10 mouse cellular contexts compared by ENCODE assay signal in genomic region chr12:109412675-109413074, GRCm38 (mm10). TPM values are rescaled to one million over a fixed set of nuclear protein-coding genes. Genes with fewer than 3 reads are reported as not detected.
A peak's percentile ranks its signal among the peaks of the same experiment; 100 is the strongest.
DNase-seq lines count a peak whose midpoint lies in the region; ATAC-seq lines count a peak whose summit lies in the region.
"Had no signal": no experiment of that assay in that cellular context is flagged by ENCODE, and none has a peak within 500 bp of the region (broad histone marks: within the 10 kb centered on the region; RNA-seq: fewer than 3 reads in every experiment).

No protein-coding gene starts in this region.

- H3K4me3 ChIP-seq in kidney, embryonic 16.5 days (ENCODE audit: low read length): no peak overlapping the region
- H3K4me3 ChIP-seq in embryonic facial prominence, embryonic 10.5 days: 0 out of 2 replicates have a peak overlapping the region, but pooled peaks have one; percentile 8
- H3K4me3 ChIP-seq in neural tube, embryonic 12.5 days: no peak overlapping the region
- H3K4me3 ChIP-seq in hindbrain, embryonic 16.5 days (ENCODE audit: low read length): no peak overlapping the region
- H3K4me3 ChIP-seq: neural tube, embryonic 13.5 days had no signal

- no peaks in the 10 kb centered on the region for H3K36me3 ChIP-seq in kidney, embryonic 16.5 days (ENCODE audit: insufficient read depth, low read length)
- H3K36me3 ChIP-seq in embryonic facial prominence, embryonic 10.5 days (replicated peaks): no peaks in the 10 kb centered on the region
- H3K36me3 ChIP-seq in neural tube, embryonic 12.5 days: no peaks in the 10 kb centered on the region
- H3K36me3 ChIP-seq in hindbrain, embryonic 16.5 days (ENCODE audit: control insufficient read depth, insufficient read depth, low read length): no peaks in the 10 kb centered on the region
- H3K36me3 ChIP-seq: G1E; neural tube, embryonic 13.5 days had no signal

- ATAC-seq in kidney, embryonic 16.5 days (ENCODE audit: low FRiP score, low TSS enrichment): no peak
- ATAC-seq in neural tube, embryonic 12.5 days (ENCODE audit: low FRiP score, low read depth): no peak
- no peak for ATAC-seq in hindbrain, embryonic 16.5 days

- H3K4me2 ChIP-seq in kidney, embryonic 16.5 days (replicated peaks; ENCODE audit: low read depth, low read length): no peak overlapping the region
- no peak overlapping the region for H3K4me2 ChIP-seq in neural tube, embryonic 12.5 days (replicated peaks)
- H3K4me2 ChIP-seq in hindbrain, embryonic 16.5 days (ENCODE audit: low read length): no peak overlapping the region
- H3K4me2 ChIP-seq: hindbrain, embryonic 14.5 days; neural tube, embryonic 13.5 days had no signal

- no peak for DNase-seq in kidney, adult 18-20 months
- DNase-seq in embryonic facial prominence, embryonic 10.5 days (ENCODE audit: low spot score): peak; percentile 86
- DNase-seq in gastrocnemius, postnatal 10 days: peak; percentile 56
- no peak for DNase-seq in ovary, adult 18-20 months (ENCODE audit: low spot score)

- H3K27ac ChIP-seq in kidney, embryonic 16.5 days (ENCODE audit: low read length): peak overlapping the region; percentile 25; the same call in 1 of the 2 replicates
- H3K27ac ChIP-seq in embryonic facial prominence, embryonic 10.5 days (replicated peaks): peak overlapping the region; percentile 83
- peak overlapping the region; percentile 5; the same call in 1 of the 2 replicates for H3K27ac ChIP-seq in neural tube, embryonic 12.5 days
- no peak overlapping the region for H3K27ac ChIP-seq in hindbrain, embryonic 16.5 days (ENCODE audit: low read depth, low read length)
- H3K27ac ChIP-seq: hindbrain, embryonic 14.5 days had no signal

- peaks cover 38% of the 10 kb centered on the region for H3K4me1 ChIP-seq in kidney, embryonic 16.5 days (ENCODE audit: insufficient read depth, low read length)
- H3K4me1 ChIP-seq in embryonic facial prominence, embryonic 10.5 days: peaks cover 74% of the 10 kb centered on the region
- H3K4me1 ChIP-seq in neural tube, embryonic 12.5 days: peaks cover 42% of the 10 kb centered on the region
- H3K4me1 ChIP-seq in hindbrain, embryonic 16.5 days (ENCODE audit: control insufficient read depth, insufficient read depth, low read depth, low read length): peaks cover 20% of the 10 kb centered on the region

- WGBS in kidney, embryonic 16.5 days: 23% methylated on average over 5 of the region's 5 CpGs
- WGBS in embryonic facial prominence, embryonic 10.5 days: 28% methylated on average over 5 of the region's 5 CpGs
- 55% methylated on average over 5 of the region's 5 CpGs for WGBS in neural tube, embryonic 12.5 days
- WGBS in hindbrain, embryonic 16.5 days: 75% methylated on average over 5 of the region's 5 CpGs

- H3K9me3 ChIP-seq in kidney, embryonic 16.5 days (ENCODE audit: low read length): no peaks in the 10 kb centered on the region
- no peaks in the 10 kb centered on the region for H3K9me3 ChIP-seq in embryonic facial prominence, embryonic 10.5 days
- no peaks in the 10 kb centered on the region for H3K9me3 ChIP-seq in neural tube, embryonic 12.5 days
- no peaks in the 10 kb centered on the region for H3K9me3 ChIP-seq in hindbrain, embryonic 16.5 days (ENCODE audit: control insufficient read depth, low read length)
- H3K9me3 ChIP-seq: neural tube, embryonic 13.5 days had no signal

- no peak overlapping the region for H3K9ac ChIP-seq in kidney, embryonic 16.5 days (replicated peaks; ENCODE audit: low read length)
- no peak overlapping the region for H3K9ac ChIP-seq in neural tube, embryonic 12.5 days
- no peak overlapping the region for H3K9ac ChIP-seq in hindbrain, embryonic 16.5 days (ENCODE audit: low read depth, low read length)
- H3K9ac ChIP-seq: hindbrain, embryonic 14.5 days; neural tube, embryonic 13.5 days had no signal

- H3K27me3 ChIP-seq in kidney, embryonic 16.5 days (ENCODE audit: insufficient read depth, low read length): no peaks in the 10 kb centered on the region
- no peaks in the 10 kb centered on the region for H3K27me3 ChIP-seq in embryonic facial prominence, embryonic 10.5 days (replicated peaks; ENCODE audit: low read depth, poor library complexity, severe bottlenecking)
- no peaks in the 10 kb centered on the region for H3K27me3 ChIP-seq in neural tube, embryonic 12.5 days (replicated peaks)
- no peaks in the 10 kb centered on the region for H3K27me3 ChIP-seq in hindbrain, embryonic 16.5 days (replicated peaks; ENCODE audit: control insufficient read depth, insufficient read depth, low read length)
- H3K27me3 ChIP-seq: neural tube, embryonic 13.5 days had no signal

RNA-seq across cellular contexts. Expression of gene Dlk1, which starts 39.9 kb away (rescaled TPM):
- 91.9 and 111 TPM in 2 replicates for polyA plus RNA-seq in kidney, embryonic 16.5 days (2015; fragmentation: Nextera tagmentation; extraction: Ambion mirVana)
- 287 and 291 TPM in 2 replicates for polyA plus RNA-seq in embryonic facial prominence, embryonic 10.5 days (2016; fragmentation: Nextera tagmentation; extraction: Ambion mirVana)
- total RNA-seq in gastrocnemius, postnatal 10 days (2021): 1,000 to 10,000 TPM in 1 of 2 experiments, 100 to 1,000 TPM in 1; 774 to 1,034 TPM
- 100 and 107 TPM in 2 replicates for polyA plus RNA-seq in neural tube, embryonic 12.5 days (2016; fragmentation: Nextera tagmentation; extraction: Ambion mirVana)
- polyA plus RNA-seq in hindbrain, embryonic 16.5 days (2015; fragmentation: Nextera tagmentation; extraction: Ambion mirVana): 57.7 and 84.8 TPM in 2 replicates
- polyA plus RNA-seq: G1E had no signal

Comparison
In these comparisons a context has a peak if more than half of its experiments do, and no peak if none do; other contexts are left out.
1. DNase-seq: peak in embryonic facial prominence, embryonic 10.5 days (single experiment) and gastrocnemius, postnatal 10 days (single experiment); none in kidney, adult 18-20 months (single experiment) and ovary, adult 18-20 months (single experiment).